Mouse (Mus musculus) embryo, embryonic 10.5 days (tissue): ENCODE results near the gene Tceal5.
A peak's percentile ranks its signal among the peaks of the same experiment; 100 is the strongest.
"Not testable (repeated sequence)": the region's sequence is repeated elsewhere in the genome, so short reads cannot be mapped to it uniquely, and the experiment has no call there.

Source experiments
- DNase-seq: peaks from one replicate; pipeline ENCODE4 v3.0.0-alpha.2; 2015; ENCODE audit warnings: low spot score

The Tceal5 gene

GRCm38 (mm10) chrX:136203664-136204066, at the start of gene Tceal5:
TSS of gene Tceal5 (minus strand) at chrX:136203876.
- DNase-seq, result peak; percentile 55

DNA sequence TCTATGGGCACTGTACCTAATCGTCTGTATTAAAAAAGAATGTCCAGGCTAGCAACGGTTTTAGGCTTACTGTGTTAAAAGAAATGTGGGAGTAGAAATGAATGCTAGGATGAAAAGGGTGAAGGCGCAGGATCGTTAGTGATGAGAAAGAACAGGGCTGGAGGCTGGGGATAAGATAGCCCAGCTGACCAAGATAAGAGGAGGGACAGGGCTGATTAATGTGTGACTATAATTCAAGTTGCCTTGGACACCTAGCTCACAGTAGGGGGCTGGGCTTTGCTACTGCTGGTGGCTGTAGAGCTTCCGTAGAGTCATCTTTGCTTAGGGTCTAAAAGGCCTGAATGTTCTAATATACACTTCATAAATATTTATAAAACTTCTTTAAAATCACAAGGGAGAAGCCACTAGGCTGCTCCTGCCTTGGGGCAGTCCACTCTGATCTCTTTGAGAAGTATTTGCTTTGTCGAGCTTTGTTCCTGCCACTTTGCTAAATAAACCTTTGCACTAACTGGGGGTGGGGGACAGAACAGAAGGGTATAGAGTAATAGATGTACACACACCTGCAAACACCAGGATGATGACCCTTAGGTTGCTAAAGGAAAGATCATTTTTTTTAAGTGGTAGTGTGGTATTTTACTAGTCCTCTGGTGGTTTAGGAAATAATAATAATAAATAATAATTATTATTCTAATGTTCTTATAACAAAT, 48.5 kb upstream of the Tceal5 start:
- no peak for DNase-seq

DNA sequence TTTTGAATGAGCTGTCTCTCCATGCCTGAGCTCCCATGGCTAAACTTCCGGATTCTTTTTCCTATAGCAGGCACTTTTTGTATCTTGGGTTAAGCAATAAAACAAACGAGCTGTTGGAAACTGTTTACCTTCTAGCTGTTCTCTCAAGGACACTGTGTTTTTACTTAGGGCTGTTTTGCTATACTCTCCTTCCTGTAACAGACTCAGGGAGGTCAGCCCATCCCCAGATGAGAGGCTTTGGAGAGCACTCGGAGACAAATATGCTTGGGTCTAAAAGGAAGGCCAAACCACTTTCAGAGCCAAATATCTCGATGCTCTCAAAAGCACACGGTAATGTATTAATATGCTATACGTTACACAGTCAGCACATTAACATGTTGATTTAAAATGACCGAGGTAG, 46.0 kb upstream of the Tceal5 start:
- no peak for DNase-seq

- no peak for DNase-seq
These were observed 45.1 kb upstream of the Tceal5 start for GRCm38 (mm10) chrX:136248811-136249210.

DNA sequence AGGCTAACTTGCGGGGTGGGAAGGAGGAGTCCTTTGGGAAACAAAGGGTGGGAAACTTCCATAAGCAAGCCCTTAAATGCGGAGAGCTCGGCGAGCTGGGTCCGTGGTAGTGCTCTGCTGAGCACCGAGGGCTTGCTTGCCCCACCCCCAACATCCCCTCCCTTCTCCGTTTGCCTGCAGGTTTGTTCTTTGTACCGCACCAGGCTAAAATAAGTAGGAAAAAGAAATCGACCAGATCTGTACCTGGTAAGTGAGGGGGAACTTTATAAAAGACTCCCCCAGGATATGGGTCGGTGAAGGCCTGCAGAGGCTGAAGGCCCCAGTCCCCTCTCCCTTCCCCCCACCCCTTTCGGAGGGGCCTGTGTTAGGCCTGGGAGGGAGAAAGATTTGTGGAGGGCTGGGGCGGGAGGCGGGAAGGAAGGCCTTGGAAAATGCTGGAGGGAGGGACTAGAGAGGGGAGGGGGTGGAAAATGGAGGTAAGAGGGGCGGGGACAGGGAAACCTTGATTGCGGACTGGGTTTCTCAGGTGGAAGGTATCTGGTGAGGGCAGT, 41.9 kb upstream of the Tceal5 start:
- peak; percentile 54 for DNase-seq

DNA sequence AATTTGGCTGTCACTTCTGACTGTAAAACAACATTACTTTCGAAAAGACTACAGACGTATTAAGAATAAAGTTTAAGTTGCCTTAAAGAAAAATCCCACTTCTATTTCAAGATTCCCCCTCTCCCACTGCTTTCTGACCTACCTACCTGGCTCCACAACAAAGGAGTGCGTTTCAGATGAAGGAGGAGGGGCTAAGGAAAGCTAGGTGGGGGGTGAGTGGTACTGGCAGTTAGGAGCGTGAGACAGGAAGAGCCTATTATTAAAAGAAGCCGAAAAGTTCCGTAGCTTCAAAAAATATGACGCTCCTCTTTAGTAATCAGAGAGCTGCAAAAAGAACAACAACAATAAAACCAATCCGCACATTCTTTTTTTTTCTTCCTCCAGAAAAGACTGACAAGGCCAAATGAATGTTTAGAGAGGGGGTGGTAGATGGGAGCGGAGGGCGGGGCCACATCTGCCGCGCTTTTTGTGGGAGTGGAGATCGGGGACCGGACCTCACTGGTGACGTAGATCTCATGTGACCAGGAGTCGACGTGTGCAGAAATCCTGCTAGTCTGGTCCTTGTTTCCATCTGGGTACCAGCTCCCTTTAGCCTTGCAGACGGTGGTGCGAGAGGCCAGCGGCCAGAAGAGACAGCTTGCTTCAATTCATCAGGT, 41.0 kb upstream of the Tceal5 start, which contains the start of gene Tceal9:
Gene Tceal9 (plus strand): TSS at position 506 of the 656 bp plus-strand sequence.
- peak; percentile 88 for DNase-seq

DNA sequence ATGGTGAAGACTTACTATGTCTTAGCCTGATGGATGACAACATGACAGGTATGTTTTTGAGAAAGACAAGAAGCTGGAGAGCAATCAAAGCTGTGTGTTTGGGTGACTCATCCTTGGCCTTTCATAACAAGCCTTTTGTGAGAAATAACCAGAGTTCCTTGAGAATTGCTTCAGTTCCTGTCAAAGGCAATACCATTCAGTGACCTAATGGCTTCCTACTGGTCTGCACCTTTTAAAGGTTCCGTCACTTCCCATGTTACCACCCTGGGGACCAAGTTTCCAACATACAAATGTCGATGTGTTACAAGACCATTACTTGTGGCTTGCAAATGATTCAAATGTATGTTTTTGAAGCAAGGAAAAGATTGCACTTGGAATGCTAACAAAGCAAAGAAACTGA, 39.5 kb upstream of the Tceal5 start:
- DNase-seq, result no peak

DNA sequence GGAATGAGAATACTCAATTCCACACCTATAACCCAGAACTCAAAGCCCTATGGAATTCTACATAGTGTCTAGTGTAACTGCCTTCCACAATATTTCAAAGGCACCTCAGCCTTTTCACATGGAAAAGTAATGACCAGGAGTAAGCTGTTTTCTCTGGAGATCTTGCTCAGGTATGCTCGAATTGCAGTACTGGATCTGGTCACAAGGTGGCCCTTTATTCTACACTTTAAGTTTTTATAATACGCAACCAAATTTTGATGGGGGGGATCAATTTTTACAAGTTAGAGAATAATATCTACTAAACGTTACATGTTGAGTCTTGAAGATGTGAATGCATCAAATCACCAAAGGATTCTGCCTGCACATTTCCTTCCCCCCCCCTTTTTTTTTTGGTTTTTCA, 34.4 kb upstream of the Tceal5 start:
- peak; percentile 33 for DNase-seq

- DNase-seq, result no peak
These were observed 24.1 kb upstream of the Tceal5 start for GRCm38 (mm10) chrX:136227768-136228167.

GRCm38 (mm10) chrX:136223714-136224113, 20.0 kb upstream of the Tceal5 start:
- DNase-seq, result no peak

- no peak for DNase-seq
These were observed 12.6 kb upstream of the Tceal5 start for GRCm38 (mm10) chrX:136216303-136216702.

GRCm38 (mm10) chrX:136214729-136215677, 11.3 kb upstream of the Tceal5 start, which contains the start of the genes Tceal7 and Bex1:
TSS of gene Tceal7 (plus strand) at chrX:136214779.
TSS of gene Bex1 (minus strand) at chrX:136215513.
- DNase-seq, result not testable (repeated sequence)

GRCm38 (mm10) chrX:136213396-136213795, 9.7 kb upstream of the Tceal5 start:
- DNase-seq, result no peak

DNA sequence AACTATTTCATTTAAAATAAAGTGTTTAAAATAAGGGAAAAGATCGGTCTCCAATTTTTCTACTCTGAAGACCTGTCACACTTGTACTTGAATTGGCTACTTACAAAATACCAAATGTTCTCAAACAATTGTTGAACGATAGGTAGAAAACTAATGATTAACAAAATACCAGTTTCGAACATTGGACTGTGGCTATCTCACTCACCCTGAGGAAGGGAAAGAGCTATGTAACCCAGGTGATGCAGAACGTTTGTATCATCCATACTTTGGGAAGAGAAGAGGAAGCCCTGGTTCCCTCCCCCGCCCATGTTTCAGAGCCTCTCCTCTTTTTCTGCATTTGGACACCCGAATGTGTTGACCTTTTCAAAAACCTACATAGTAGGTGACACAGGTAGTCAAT, 730 bp upstream of the Tceal5 start:
- no peak for DNase-seq

GRCm38 (mm10) chrX:136203257-136203656, 419 bp downstream of the Tceal5 start:
- peak; percentile 18 for DNase-seq

DNA sequence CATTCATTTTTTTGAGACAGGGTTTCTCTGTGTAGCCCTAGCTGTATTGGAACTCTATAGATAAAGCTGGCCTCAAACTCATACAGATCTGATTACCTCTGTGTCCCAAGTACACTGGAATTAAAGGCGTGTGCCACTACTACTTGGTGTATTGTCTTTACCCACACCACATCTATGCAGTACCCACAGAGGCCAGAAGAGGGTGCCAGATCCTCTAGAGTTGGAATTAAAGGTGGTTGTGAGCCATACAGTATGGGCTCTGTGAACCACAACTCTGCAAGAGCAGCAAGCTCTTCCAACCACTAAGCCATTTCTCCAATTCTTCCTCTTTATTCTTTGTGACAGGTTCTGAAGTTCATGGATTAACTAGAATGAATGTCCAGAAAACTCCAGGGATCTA, 6.8 kb downstream of the Tceal5 start:
- peak; percentile 58 for DNase-seq

GRCm38 (mm10) chrX:136195193-136195944, 8.3 kb downstream of the Tceal5 start:
- DNase-seq, result no peak

DNA sequence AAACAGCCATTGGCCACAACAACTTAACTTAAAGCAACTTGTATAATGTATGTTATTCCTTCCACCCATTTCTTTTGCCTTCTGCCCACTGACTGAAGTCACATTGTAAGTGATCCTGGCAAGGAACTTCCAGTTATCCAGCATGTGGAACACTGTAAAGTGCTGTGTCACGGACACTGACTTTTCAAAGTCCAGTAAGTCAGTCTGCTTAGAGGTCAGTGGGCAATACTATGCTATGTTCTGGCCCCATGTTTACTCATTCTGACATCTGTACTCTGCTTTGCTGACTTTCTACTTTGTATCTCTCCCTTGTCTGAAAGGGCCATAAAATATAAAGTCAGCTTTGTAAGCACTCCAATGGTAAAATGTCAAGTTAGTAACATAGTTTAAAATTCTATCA, 20.6 kb downstream of the Tceal5 start:
- DNase-seq, result no peak

DNA sequence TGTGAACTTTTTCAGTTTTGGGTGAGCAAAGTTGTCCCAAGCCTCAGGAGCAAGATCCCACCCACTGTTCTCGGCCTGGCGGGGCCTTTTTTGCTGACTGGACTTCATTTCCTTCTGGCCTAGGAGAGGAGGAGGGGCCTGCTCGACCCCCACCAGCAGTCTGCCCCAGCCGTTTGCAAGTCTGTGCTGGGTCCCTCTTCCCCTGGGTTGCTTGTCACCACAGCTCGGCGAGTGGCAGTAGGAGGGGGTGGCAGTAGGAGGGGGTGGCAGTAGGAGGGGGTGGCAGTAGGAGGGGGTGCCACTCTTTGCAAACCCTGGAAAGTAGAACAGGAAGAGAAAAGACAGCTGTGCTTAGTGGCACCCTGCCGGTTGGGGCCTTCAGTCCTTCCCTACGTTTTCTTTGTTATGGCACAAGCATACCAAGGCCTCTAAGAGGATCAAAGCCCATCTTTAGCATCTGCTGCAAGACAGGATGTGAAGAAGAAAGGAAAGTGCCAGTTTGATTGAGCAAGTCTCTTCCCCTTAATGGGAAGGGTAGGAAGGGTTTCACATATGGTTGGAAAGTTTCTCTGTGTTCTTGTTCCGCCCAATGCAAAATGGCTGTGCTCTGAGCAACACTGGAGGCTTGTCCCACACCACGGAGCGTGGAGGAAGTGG, 22.7 kb downstream of the Tceal5 start:
- DNase-seq, result peak; percentile 24

GRCm38 (mm10) chrX:136172786-136173185, 30.9 kb downstream of the Tceal5 start:
- peak; percentile 54 for DNase-seq

DNA sequence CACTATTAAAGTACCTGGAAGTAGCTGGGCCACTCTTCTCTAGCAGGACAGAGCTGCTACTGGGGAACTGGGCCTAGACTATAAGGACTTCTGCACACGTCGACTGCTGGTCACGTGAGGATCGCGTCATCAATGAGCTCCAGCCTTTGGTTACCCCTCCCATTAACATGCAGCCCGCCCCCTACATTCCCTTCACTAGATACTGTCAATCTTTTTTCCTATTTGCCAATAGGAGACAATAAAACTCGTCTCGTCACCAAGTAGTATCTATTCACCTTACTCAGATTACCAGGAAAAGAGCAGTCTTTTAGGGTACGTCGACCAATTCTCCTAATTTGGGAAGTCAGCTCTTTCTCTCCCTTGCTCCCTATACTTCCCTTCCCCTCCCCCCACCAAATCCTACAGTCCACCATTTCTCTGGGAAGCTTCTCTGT, 31.5 kb downstream of the Tceal5 start, which contains the start of gene Tceal8:
Gene Tceal8 (minus strand): TSS at position 225 of the 434 bp plus-strand sequence.
- peak; percentile 92 for DNase-seq
